Mouse (Mus musculus) spleen, embryonic (tissue): ENCODE results near the gene Cd46.

Experiments
- CTCF ChIA-PET: fragments of 350-600 bp; sonication (Branson Sonifier 250); formaldehyde crosslinking; loops from one replicate; lab custom pipeline; 2022; lab: Charles Lee

Cd46 gene

GRCm38 (mm10) chr1:195092220-195092720 lies at the start of gene Cd46:
TSS of gene Cd46 (minus strand) at chr1:195092249.
- CTCF ChIA-PET = no interaction called here

GRCm38 (mm10) chr1:195132070-195132469 lies 40.0 kb upstream of the Cd46 start:
- CTCF ChIA-PET = interaction anchor here (1.4 kb wide), 1 partner anchor 109 kb away, joined by 3 read pairs; no protein-coding TSS in a partner anchor

- CTCF ChIA-PET = interaction anchor here (1.4 kb wide), 1 partner anchor 110 kb away, joined by 3 read pairs; no protein-coding TSS in a partner anchor
Observed at GRCm38 (mm10) chr1:195131675-195132015, 39.6 kb upstream of the Cd46 start.

- CTCF ChIA-PET = no interaction called here
Observed at GRCm38 (mm10) chr1:195130953-195131674, 39.1 kb upstream of the Cd46 start, which contains the start of gene Cr1l. TSS of gene Cr1l (minus strand) at chr1:195131586.

GRCm38 (mm10) chr1:195130479-195130878 lies 38.4 kb upstream of the Cd46 start:
- CTCF ChIA-PET = no interaction called here

GRCm38 (mm10) chr1:195129867-195130266 lies 37.8 kb upstream of the Cd46 start:
- CTCF ChIA-PET = no interaction called here

- CTCF ChIA-PET = no interaction called here
Observed at GRCm38 (mm10) chr1:195114414-195114813, 22.4 kb upstream of the Cd46 start.

- CTCF ChIA-PET = no interaction called here
Observed at GRCm38 (mm10) chr1:195113621-195114020, 21.6 kb upstream of the Cd46 start.

GRCm38 (mm10) chr1:195100693-195101092 lies 8.6 kb upstream of the Cd46 start:
- CTCF ChIA-PET = no interaction called here

- CTCF ChIA-PET = no interaction called here
Observed at GRCm38 (mm10) chr1:195098004-195098403, 6.0 kb upstream of the Cd46 start.

GRCm38 (mm10) chr1:195091699-195092219 lies 290 bp downstream of the Cd46 start:
- CTCF ChIA-PET = no interaction called here

- CTCF ChIA-PET = no interaction called here
Observed at GRCm38 (mm10) chr1:195082142-195082541, 9.9 kb downstream of the Cd46 start.

- CTCF ChIA-PET = interaction anchor here (0.8 to 1.0 kb wide), 2 partner anchors 52 to 161 kb away, joined by 3 read pairs; no protein-coding TSS in a partner anchor
Observed at GRCm38 (mm10) chr1:195040437-195040836, 51.6 kb downstream of the Cd46 start.

- CTCF ChIA-PET = no interaction called here
Observed at GRCm38 (mm10) chr1:195038386-195038785, 53.7 kb downstream of the Cd46 start.

GRCm38 (mm10) chr1:195037985-195038384 lies 54.1 kb downstream of the Cd46 start:
- CTCF ChIA-PET = no interaction called here

GRCm38 (mm10) chr1:195037483-195037882 lies 54.6 kb downstream of the Cd46 start:
- CTCF ChIA-PET = no interaction called here

- CTCF ChIA-PET = no interaction called here
Observed at GRCm38 (mm10) chr1:195033941-195034340, 58.1 kb downstream of the Cd46 start.

- CTCF ChIA-PET = no interaction called here
Observed at GRCm38 (mm10) chr1:195032738-195033137, 59.3 kb downstream of the Cd46 start.

GRCm38 (mm10) chr1:195031786-195032185 lies 60.3 kb downstream of the Cd46 start:
- CTCF ChIA-PET = no interaction called here

GRCm38 (mm10) chr1:195027507-195027906 lies 64.5 kb downstream of the Cd46 start:
- CTCF ChIA-PET = no interaction called here

GRCm38 (mm10) chr1:195023848-195024247 lies 68.2 kb downstream of the Cd46 start:
- CTCF ChIA-PET = no interaction called here

GRCm38 (mm10) chr1:195021831-195022230 lies 70.2 kb downstream of the Cd46 start:
- CTCF ChIA-PET = no interaction called here

GRCm38 (mm10) chr1:195019062-195019600 lies 72.9 kb downstream of the Cd46 start:
- CTCF ChIA-PET = interaction anchor here (0.6 kb wide), 2 partner anchors 9 to 22 kb away, joined by 3 to 7 read pairs; no protein-coding TSS in a partner anchor
